Mouse (Mus musculus) heart, embryonic 10.5 days (tissue): ENCODE data around the gene Tifab. TPM values are rescaled to one million over a fixed set of nuclear protein-coding genes. Genes with fewer than 3 reads are reported as not detected.
A peak's percentile ranks its signal among the peaks of the same experiment; 100 is the strongest.

ENCODE experiments used
- DNase-seq: peaks from one replicate; pipeline ENCODE4 v3.0.0-alpha.2; 2017; ENCODE audit warnings: low spot score
- H3K27ac ChIP-seq: fragments of 300-500 bp; sonication (generic); 2 replicates; pipeline ENCODE4 v1.5.1; 2016; ENCODE audit warnings: mild to moderate bottlenecking
- H3K27me3 ChIP-seq: fragments of 300-500 bp; sonication (generic); 2 replicates; pipeline ENCODE4 v1.6.1; 2016; ENCODE audit warnings: mild to moderate bottlenecking; ENCODE audit not compliant: poor library complexity, insufficient read depth, severe bottlenecking
- H3K36me3 ChIP-seq: fragments of 300-500 bp; sonication (generic); 2 replicates; pipeline ENCODE4 v1.6.1; 2016; ENCODE audit warnings: mild to moderate bottlenecking, moderate library complexity
- H3K4me1 ChIP-seq: fragments of 300-500 bp; sonication (generic); 2 replicates; pipeline ENCODE4 v1.6.1; 2016; ENCODE audit warnings: mild to moderate bottlenecking
- H3K4me3 ChIP-seq: fragments of 300-500 bp; sonication (generic); 2 replicates; pipeline ENCODE4 v1.5.1; 2016; ENCODE audit warnings: mild to moderate bottlenecking, moderate library complexity
- H3K9me3 ChIP-seq: fragments of 300-500 bp; sonication (generic); 2 replicates; pipeline ENCODE4 v1.6.1; 2016; ENCODE audit warnings: mild to moderate bottlenecking, moderate library complexity
- whole genome bisulfite sequencing: fragments of 180-500 bp; shearing (Covaris S2); methylation state at CpG from one replicate; pipeline ENCODE4 v1.1.7; 2016; 5-methylcytosine and 5-hydroxymethylcytosine counted together
- polyA plus RNA-seq: library from polyadenylated mRNA; unstranded; fragments of >200 nt; fragmentation: Nextera tagmentation; extraction: Ambion mirVana; gene quantifications from 2 replicates; pipeline ENCODE4 v1.2.1, GENCODE M21; 2016

Tifab gene
- polyA plus RNA-seq, 1 experiment from 2014 or later = 1.0 TPM

DNA sequence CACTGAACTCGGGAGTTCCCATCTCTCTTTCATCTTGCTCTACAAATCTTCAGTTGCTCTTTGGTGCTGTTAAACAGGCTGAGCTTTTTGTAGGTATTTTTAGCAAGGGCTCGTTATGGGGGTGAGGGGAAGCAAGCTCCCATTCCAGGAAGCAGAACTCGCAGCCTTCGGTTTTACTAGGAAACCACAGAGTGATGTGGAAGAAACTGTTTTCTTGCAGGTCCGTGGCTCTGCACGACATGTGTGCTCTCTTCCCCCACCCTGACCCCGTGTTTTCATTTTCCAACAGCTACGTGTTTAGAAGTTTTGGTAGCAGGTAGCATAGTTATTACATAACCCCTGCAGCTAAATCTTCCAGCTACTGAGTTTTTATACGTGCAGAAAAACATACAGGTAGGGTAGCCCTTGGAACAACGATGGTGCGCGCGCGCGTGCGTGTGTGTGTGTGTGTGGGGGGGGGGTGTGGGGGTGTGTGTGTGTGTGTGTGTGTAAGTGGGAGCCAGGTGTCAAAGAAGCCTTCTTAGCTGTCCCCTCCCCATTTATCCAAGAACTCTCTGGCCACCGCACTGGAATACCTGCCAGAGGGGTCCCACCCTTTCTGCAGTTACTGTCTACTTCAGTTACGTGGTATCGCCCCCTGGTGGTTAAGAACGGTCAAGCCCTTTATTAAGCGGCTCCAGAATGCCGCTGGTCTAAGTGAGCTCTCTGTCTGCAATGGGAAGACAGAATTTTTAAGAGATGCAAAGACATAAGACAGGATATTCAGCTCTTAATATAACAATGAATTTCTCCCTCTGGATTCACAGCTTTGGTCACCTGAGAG lies 27.1 kb downstream of the Tifab start:
- Histone ChIP-seq H3K27me3 (peaks cover 6% of the 10 kb centered on the region; the same call in 1 of the 2 replicates), H3K36me3 (no peaks in the 10 kb centered on the region), H3K9me3 (no peaks in the 10 kb centered on the region), H3K4me3 (0 out of 2 replicates have a peak overlapping the region, but pooled peaks have one; percentile 29), H3K27ac (peak overlapping the region; percentile 52; the same call in 1 of the 2 replicates), H3K4me1 (peaks cover 33% of the 10 kb centered on the region)
- 41% methylated on average over 22 of the region's 22 CpGs for WGBS
- peak; percentile 84 for DNase-seq

DNA sequence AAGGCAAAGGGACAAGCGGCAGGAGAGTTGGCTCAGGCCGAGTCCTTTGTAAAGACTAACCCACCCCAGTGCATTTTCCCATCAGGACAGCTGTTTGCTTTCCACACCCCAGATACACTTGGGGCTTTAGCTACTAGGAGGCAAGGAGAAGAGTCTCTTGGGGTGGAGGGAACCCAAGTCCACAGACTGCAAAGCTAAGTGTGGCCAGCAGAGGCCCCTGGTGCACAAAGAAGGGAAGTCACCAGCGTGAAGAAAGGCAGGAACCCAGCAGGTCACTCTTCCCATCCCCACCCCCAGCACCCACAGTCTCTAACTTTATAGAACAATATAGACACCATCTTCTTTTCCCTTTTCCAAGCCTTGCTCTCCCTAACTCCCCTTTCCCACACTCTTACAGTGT lies 33.2 kb downstream of the Tifab start:
- WGBS = 33% methylated on average over 3 of the region's 3 CpGs
- H3K9me3 ChIP-seq = no peaks in the 10 kb centered on the region
- no peak overlapping the region for H3K4me3 ChIP-seq
- H3K4me1 ChIP-seq = peaks cover 16% of the 10 kb centered on the region; the same call in 1 of the 2 replicates
- no peak overlapping the region for H3K27ac ChIP-seq
- H3K27me3 ChIP-seq = peaks cover 6% of the 10 kb centered on the region
- DNase-seq = no peak
- H3K36me3 ChIP-seq = no peaks in the 10 kb centered on the region

DNA sequence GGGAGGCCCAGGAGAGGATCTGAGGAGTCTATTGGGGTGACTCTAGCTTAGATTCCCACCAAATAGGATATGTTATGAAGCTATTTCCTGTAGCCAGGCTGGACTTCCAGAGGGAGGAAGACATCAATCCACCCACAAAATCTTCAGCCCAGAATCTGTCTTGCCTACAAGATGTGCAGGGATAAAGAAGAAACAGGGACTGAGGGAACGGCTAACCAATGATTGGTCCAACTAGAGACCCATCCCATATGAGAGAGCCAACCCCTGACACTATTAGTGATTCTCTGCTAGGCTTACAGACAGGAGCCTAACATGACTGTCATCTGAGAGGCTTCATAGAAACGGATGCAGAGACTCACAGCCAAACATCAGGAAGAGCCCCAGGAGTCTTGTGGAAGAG lies 34.7 kb downstream of the Tifab start:
- Histone ChIP-seq H3K36me3 (no peaks in the 10 kb centered on the region), H3K4me1 (peaks cover 11% of the 10 kb centered on the region; the same call in 1 of the 2 replicates), H3K9me3 (no peaks in the 10 kb centered on the region), H3K4me3 (no peak overlapping the region), H3K27me3 (peaks cover 6% of the 10 kb centered on the region), H3K27ac (no peak overlapping the region)
- DNase-seq = no peak
- WGBS = 54% methylated on average over 2 of the region's 2 CpGs

DNA sequence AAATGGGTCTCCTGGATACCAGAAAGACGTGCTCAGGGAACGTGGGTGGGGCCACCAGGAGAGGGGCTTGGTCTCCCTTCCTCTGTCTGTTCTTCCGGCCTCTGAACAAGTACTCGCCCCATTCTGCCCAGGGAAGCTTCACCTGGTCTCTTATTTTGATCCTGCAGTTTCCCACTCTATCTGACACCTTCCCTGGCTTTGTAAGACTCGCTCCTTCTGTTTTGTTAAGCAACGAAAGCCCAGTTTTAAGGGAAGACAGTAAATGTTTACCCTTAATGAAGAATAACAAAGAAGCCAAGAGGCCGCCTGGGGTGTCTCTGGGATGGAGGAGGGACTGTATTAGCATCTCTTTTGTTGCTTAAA lies 35.6 kb downstream of the Tifab start:
- Histone ChIP-seq H3K4me3 (no peak overlapping the region), H3K9me3 (no peaks in the 10 kb centered on the region), H3K4me1 (peaks cover 11% of the 10 kb centered on the region; the same call in 1 of the 2 replicates), H3K27ac (no peak overlapping the region), H3K27me3 (peaks cover 6% of the 10 kb centered on the region), H3K36me3 (no peaks in the 10 kb centered on the region)
- 15% methylated on average over 7 of the region's 7 CpGs for WGBS
- no peak for DNase-seq

GRCm38 (mm10) chr13:56142382-56143150 lies 36.1 kb downstream of the Tifab start:
- Histone ChIP-seq H3K9me3 (no peaks in the 10 kb centered on the region), H3K36me3 (no peaks in the 10 kb centered on the region), H3K4me1 (peaks cover 11% of the 10 kb centered on the region; the same call in 1 of the 2 replicates), H3K27ac (no peak overlapping the region), H3K27me3 (peaks cover 6% of the 10 kb centered on the region), H3K4me3 (no peak overlapping the region)
- WGBS = 21% methylated on average over 11 of the region's 11 CpGs
- no peak for DNase-seq

- Histone ChIP-seq H3K4me3 (no peak overlapping the region), H3K9me3 (no peaks in the 10 kb centered on the region), H3K4me1 (peaks cover 22% of the 10 kb centered on the region), H3K36me3 (no peaks in the 10 kb centered on the region), H3K27ac (no peak overlapping the region), H3K27me3 (no peaks in the 10 kb centered on the region; the same call in 1 of the 2 replicates)
- WGBS = 63% methylated on average over 6 of the region's 6 CpGs
- DNase-seq = no peak
Observed at GRCm38 (mm10) chr13:56139167-56139751, 39.4 kb downstream of the Tifab start.

- Histone ChIP-seq H3K27me3 (no peaks in the 10 kb centered on the region), H3K27ac (peak within 1 kb of the TSS; percentile 99), H3K9me3 (no peaks in the 10 kb centered on the region), H3K36me3 (0 out of 2 replicates have a peak, but pooled peaks cover 11% of the 10 kb centered on the region), H3K4me1 (peaks cover 37% of the 10 kb centered on the region), H3K4me3 (peak within 1 kb of the TSS; percentile 97)
- no peak for DNase-seq
- 84% methylated on average over 2 of the region's 2 CpGs for WGBS
Observed at GRCm38 (mm10) chr13:56136200-56136599, 42.5 kb downstream of the Tifab start, which contains the start of gene H2afy. Gene H2afy, minus strand, starts transcription at chr13:56136361.

DNA sequence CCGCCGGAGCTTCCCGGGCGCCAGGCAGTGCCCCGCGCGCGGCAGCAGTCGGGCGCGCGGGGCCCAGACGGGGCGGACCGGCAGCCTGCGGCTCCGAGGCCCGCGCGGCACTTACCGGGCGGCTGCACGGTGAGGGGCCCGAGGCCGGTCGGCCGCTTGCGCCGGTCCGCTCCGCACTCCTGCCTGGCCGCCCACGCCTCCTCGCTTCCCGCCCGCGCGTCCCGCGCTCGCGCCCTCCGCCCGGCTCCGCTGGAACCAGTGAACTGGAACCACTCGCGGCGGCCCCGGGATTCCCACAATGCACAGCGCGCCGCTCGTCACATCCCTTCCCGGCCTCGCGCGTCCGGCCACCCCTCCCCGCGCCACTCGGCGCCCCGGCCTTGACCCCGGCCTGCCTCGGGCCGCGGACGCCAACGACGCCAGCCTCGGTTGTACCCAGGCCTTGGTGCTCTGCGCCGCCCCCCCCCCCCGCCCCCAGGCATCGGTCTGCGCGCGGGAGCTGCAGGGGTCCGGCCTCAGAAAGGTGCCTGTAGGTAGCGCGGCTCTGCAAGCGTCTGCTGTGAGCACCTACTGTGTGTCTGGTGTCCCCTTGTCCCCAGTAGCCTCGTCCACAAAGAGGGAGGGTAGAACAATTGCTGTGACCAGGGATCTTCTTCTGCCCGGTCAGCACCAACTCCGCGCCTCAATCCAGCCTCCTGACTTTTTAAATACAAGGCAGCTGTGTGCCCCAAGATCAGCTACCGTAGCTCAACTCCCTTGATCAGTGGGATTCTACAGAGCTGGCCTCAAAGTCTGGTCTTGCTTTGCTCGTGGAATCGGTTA lies 43.2 kb downstream of the Tifab start:
- Histone ChIP-seq H3K4me1 (peaks cover 42% of the 10 kb centered on the region), H3K27me3 (no peaks in the 10 kb centered on the region), H3K9me3 (no peaks in the 10 kb centered on the region), H3K27ac (peak overlapping the region; percentile 99), H3K36me3 (peaks cover 17% of the 10 kb centered on the region), H3K4me3 (peak overlapping the region; percentile 97)
- peak; percentile 93 for DNase-seq
- 1% methylated on average over 88 of the region's 89 CpGs for WGBS

DNA sequence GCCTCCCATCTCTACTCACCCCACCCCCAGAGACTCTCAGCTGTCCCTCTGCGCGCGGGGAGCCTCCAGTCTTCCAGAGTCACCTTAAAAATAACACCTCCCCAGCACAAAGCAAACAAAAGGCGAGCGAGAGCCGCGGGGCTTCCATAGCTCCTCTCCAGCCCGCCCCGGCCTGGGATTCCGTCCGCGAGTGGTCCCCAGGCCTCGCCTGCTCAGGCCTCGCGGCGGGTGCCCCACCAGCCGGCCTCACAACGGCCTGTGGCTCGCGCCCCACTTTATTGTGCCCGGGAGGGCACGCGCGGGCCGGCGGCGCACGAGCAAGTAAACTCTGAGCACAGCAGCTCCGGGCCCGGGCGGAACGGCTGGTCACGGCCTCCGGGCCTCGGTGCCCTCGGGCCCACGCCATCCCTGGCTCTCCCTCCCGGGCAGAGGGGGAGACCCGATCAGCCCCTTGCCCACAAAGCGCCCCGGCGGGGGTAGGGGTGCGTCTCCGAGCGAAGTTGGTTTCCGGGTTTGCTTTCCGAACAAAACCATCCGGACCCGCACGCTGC lies 44.0 kb downstream of the Tifab start:
- no peaks in the 10 kb centered on the region for H3K27me3 ChIP-seq
- H3K4me3 ChIP-seq = peak overlapping the region; percentile 97
- DNase-seq = no peak
- no peaks in the 10 kb centered on the region for H3K9me3 ChIP-seq
- WGBS = under 1% methylated on average over 50 of the region's 50 CpGs
- H3K27ac ChIP-seq = peak overlapping the region; percentile 99
- H3K36me3 ChIP-seq = peaks cover 24% of the 10 kb centered on the region
- H3K4me1 ChIP-seq = peaks cover 43% of the 10 kb centered on the region

GRCm38 (mm10) chr13:56134031-56134430 lies 44.7 kb downstream of the Tifab start:
- WGBS = 56% methylated on average over 5 of the region's 5 CpGs
- peaks cover 43% of the 10 kb centered on the region for H3K4me1 ChIP-seq
- no peaks in the 10 kb centered on the region for H3K27me3 ChIP-seq
- H3K9me3 ChIP-seq = no peaks in the 10 kb centered on the region
- H3K4me3 ChIP-seq = peak overlapping the region; percentile 97
- H3K27ac ChIP-seq = no peak overlapping the region
- H3K36me3 ChIP-seq = peaks cover 27% of the 10 kb centered on the region
- DNase-seq = no peak

DNA sequence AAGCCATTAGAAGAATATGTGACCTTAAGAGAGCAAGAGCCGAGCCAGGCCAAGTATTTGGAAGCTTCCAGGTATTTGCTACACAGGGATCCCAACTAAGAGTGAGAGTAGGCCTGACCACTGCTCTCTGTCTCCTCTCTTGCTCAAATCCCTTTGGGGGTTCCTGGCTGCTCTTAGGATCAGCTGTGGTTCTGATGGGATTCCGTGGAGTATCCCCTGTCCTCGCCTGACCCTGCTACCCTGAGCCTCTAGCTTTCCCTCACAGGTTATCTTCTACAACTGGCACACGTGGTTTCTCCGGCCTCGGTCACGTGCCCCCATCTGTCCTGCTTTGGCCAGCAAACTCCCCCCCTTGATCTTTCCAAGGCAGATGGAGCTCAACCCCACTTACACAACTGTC lies 45.7 kb downstream of the Tifab start:
- Histone ChIP-seq H3K4me3 (no peak overlapping the region), H3K27ac (no peak overlapping the region), H3K27me3 (no peaks in the 10 kb centered on the region), H3K9me3 (no peaks in the 10 kb centered on the region), H3K36me3 (peaks cover 34% of the 10 kb centered on the region), H3K4me1 (peaks cover 43% of the 10 kb centered on the region)
- DNase-seq = no peak
- 76% methylated on average over 7 of the region's 7 CpGs for WGBS
